Mouse (Mus musculus) left cerebral cortex, postnatal 14 days (tissue): ENCODE data around the gene Ndrg3. TPM values are rescaled to one million over a fixed set of nuclear protein-coding genes. Genes with fewer than 3 reads are reported as not detected.
"Not testable (repeated sequence)": the region's sequence is repeated elsewhere in the genome, so short reads cannot be mapped to it uniquely, and the experiment has no call there.

Experiments used
- DNase-seq, 2 experiments: peaks; one replicate each; pipeline ENCODE4 v3.0.0; 2021 to 2022; ENCODE audit warnings: low spot score in 2 of 2, mixed read lengths in 1 of 2
- intact Hi-C: fragments of 180-260 bp; cut with DNase I; formaldehyde crosslinking; loops from one replicate; pipeline ENCODE4 v1.15.1; 2025
- total RNA-seq, 2 experiments: library from RNA; stranded (reverse); gene quantifications; 2 replicates each; pipeline ENCODE4 v1.2.3; 2021

Ndrg3 gene
- total RNA-seq, 2 experiments from 2014 or later, result 569 to 619 TPM

- DNase-seq, result no peak
- intact Hi-C loops, result no loop called here
These were observed 73.3 kb downstream of the Ndrg3 start for GRCm38 (mm10) chr2:156918562-156918961.

GRCm38 (mm10) chr2:156916419-156917125, 75.3 kb downstream of the Ndrg3 start:
- intact Hi-C loops, result no loop called here
- DNase-seq, result no peak

GRCm38 (mm10) chr2:156915559-156915958, 76.3 kb downstream of the Ndrg3 start:
- intact Hi-C loops, result loop anchor here (1.0 kb wide), 1 partner anchor 33 kb away; no protein-coding TSS in a partner anchor
- no peak for DNase-seq

- no peak for DNase-seq
- intact Hi-C loops, result no loop called here
These were observed 78.7 kb downstream of the Ndrg3 start for GRCm38 (mm10) chr2:156913191-156913590.

GRCm38 (mm10) chr2:156905931-156906330, 85.9 kb downstream of the Ndrg3 start:
- DNase-seq, intact Hi-C loops: not testable (repeated sequence)

GRCm38 (mm10) chr2:156904976-156905717, 86.7 kb downstream of the Ndrg3 start:
- peak; percentile 83 to 87 for DNase-seq
- intact Hi-C loops, result no loop called here

- no peak for DNase-seq
- intact Hi-C loops, result loop anchor here (1.0 kb wide), 1 partner anchor 92 kb away; no protein-coding TSS in a partner anchor
These were observed 88.5 kb downstream of the Ndrg3 start for GRCm38 (mm10) chr2:156903367-156903766.

GRCm38 (mm10) chr2:156902411-156902810, 89.4 kb downstream of the Ndrg3 start:
- intact Hi-C loops, DNase-seq: not testable (repeated sequence)

GRCm38 (mm10) chr2:156901883-156902282, 90.0 kb downstream of the Ndrg3 start:
- intact Hi-C loops, result no loop called here
- DNase-seq, result no peak

GRCm38 (mm10) chr2:156901344-156901743, 90.5 kb downstream of the Ndrg3 start:
- intact Hi-C loops, result no loop called here
- DNase-seq, result no peak

GRCm38 (mm10) chr2:156899184-156899583, 92.7 kb downstream of the Ndrg3 start:
- intact Hi-C loops, result no loop called here
- no peak for DNase-seq

GRCm38 (mm10) chr2:156898374-156898773, 93.5 kb downstream of the Ndrg3 start:
- DNase-seq, result no peak
- intact Hi-C loops, result no loop called here

- DNase-seq, result peak; percentile 47 to 51
- intact Hi-C loops, result no loop called here
These were observed 94.8 kb downstream of the Ndrg3 start for GRCm38 (mm10) chr2:156897034-156897433.

- DNase-seq, result no peak
- intact Hi-C loops, result no loop called here
These were observed 95.4 kb downstream of the Ndrg3 start for GRCm38 (mm10) chr2:156896384-156896914.

GRCm38 (mm10) chr2:156894496-156895265, 97.2 kb downstream of the Ndrg3 start:
- intact Hi-C loops, result no loop called here

GRCm38 (mm10) chr2:156892821-156893220, 99.0 kb downstream of the Ndrg3 start:
- no peak for DNase-seq
- intact Hi-C loops, result no loop called here

More at GRCm38 (mm10) chr2:156894496-156895265, 97.2 kb downstream of the Ndrg3 start:
- DNase-seq, result no peak

GRCm38 (mm10) chr2:156892240-156892639, 99.6 kb downstream of the Ndrg3 start:
- no peak for DNase-seq
- intact Hi-C loops, result no loop called here

- no peak for DNase-seq
- intact Hi-C loops, result no loop called here
These were observed 103.4 kb downstream of the Ndrg3 start for GRCm38 (mm10) chr2:156888490-156888889.

- intact Hi-C loops, result no loop called here
- no peak for DNase-seq
These were observed 104.8 kb downstream of the Ndrg3 start, which contains the start of gene Sla2 for GRCm38 (mm10) chr2:156887017-156887416. TSS of gene Sla2 (minus strand) at chr2:156887192.
